ENCODE assay signal across 11 mouse cellular contexts in the genomic region with DNA sequence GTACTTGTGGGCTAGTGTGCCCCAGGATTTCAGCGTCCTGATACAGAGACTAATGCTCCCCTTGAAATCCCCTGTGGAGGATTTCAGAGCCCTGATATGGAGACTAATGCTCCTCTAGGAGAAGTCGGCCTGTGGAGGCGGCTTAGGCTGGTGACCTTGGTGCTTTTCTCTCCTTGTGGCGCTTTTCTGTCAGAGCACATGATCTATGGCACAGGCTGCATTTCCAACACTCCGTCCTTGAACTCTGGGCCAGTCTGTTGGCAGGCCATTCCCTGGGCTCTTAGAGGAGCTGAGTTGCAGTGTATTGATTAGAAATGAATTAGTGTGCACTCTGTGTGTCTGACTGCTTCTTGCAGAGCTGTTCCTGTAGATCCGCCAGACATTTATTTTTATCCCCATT. TPM values are rescaled to one million over a fixed set of nuclear protein-coding genes. Genes with fewer than 3 reads are reported as not detected.
DNase-seq lines count a peak whose midpoint lies in the region; ATAC-seq and TF ChIP-seq lines count a peak whose summit lies in the region.
"Had no signal": no experiment of that assay in that cellular context is flagged by ENCODE, and none has a peak within 500 bp of the region (broad histone marks: within the 10 kb centered on the region; RNA-seq: fewer than 3 reads in every experiment).

No protein-coding gene starts in this region.

- no peak overlapping the region for H3K4me3 ChIP-seq in liver, adult 2 months (ENCODE audit: insufficient read depth, low read depth, low read length)
- no peak overlapping the region for H3K4me3 ChIP-seq in liver, embryonic 11.5 days (ENCODE audit: low read depth, low read length)
- no peak overlapping the region for H3K4me3 ChIP-seq in heart, embryonic 13.5 days
- H3K4me3 ChIP-seq: forebrain, embryonic 15.5 days had no signal

- no peak overlapping the region for H3K9ac ChIP-seq in liver, adult 2 months (ENCODE audit: low read depth, low read length)
- no peak overlapping the region for H3K9ac ChIP-seq in liver, embryonic 11.5 days (ENCODE audit: low read depth, low read length)
- peak overlapping the region; percentile 55 for H3K9ac ChIP-seq in heart, embryonic 13.5 days
- H3K9ac ChIP-seq: forebrain, embryonic 15.5 days had no signal

- H3K27me3 ChIP-seq in liver, adult 2 months (ENCODE audit: control insufficient read depth, insufficient read depth, low read length): no peaks in the 10 kb centered on the region
- no peaks in the 10 kb centered on the region for H3K27me3 ChIP-seq in liver, embryonic 11.5 days (replicated peaks; ENCODE audit: control insufficient read depth, insufficient read depth, low read length)
- H3K27me3 ChIP-seq in heart, embryonic 13.5 days (replicated peaks): no peaks in the 10 kb centered on the region
- H3K27me3 ChIP-seq: forebrain, embryonic 15.5 days had no signal

- no peak for ATAC-seq in liver, embryonic 11.5 days (replicated peaks; ENCODE audit: low FRiP score)
- ATAC-seq in heart, embryonic 13.5 days (ENCODE audit: extremely low read depth, insufficient number of reproducible peaks, low FRiP score, low TSS enrichment): no peak
- ATAC-seq: forebrain, embryonic 15.5 days had no signal

- H3K79me2 ChIP-seq in liver, adult 2 months (ENCODE audit: control insufficient read depth, insufficient read depth, low read length): no peaks in the 10 kb centered on the region; the same call in 1 of the 2 replicates

- peak; percentile 91 for DNase-seq in liver, adult 2 months (ENCODE audit: extremely low read depth, low read depth, low spot score)
- DNase-seq in liver, embryonic 11.5 days (ENCODE audit: low spot score): no peak
- peak; percentile 83 to 86 for DNase-seq in adrenal gland, postnatal 36 days
- peak; percentile 20 for DNase-seq in retina, postnatal 1 day
- no peak for DNase-seq in lung, adult 18-20 months
- no peak for DNase-seq in spleen, postnatal 4 days (ENCODE audit: low spot score in 2 of 2)
- DNase-seq: spleen, adult 18-20 months; thymus, postnatal 4 days had no signal

- TF ChIP-seq POLR2A in liver, adult 2 months (IDR thresholded peaks at IDR 0.05; ENCODE audit: extremely low read depth, insufficient read depth, low read length): no peak

- H3K4me1 ChIP-seq in liver, adult 2 months (ENCODE audit: control insufficient read depth, insufficient read depth, low read length): peaks cover 2% of the 10 kb centered on the region
- H3K4me1 ChIP-seq in liver, embryonic 11.5 days (replicated peaks; ENCODE audit: control insufficient read depth, insufficient read depth, low read length): peaks cover 2% of the 10 kb centered on the region; the same call in 1 of the 2 replicates
- peaks cover 13% of the 10 kb centered on the region for H3K4me1 ChIP-seq in heart, embryonic 13.5 days
- H3K4me1 ChIP-seq: forebrain, embryonic 15.5 days had no signal

- no peaks in the 10 kb centered on the region for H3K9me3 ChIP-seq in liver, embryonic 11.5 days (ENCODE audit: control insufficient read depth, low read length)
- no peaks in the 10 kb centered on the region for H3K9me3 ChIP-seq in heart, embryonic 13.5 days
- H3K9me3 ChIP-seq: forebrain, embryonic 15.5 days; G1E had no signal

- no peak for TF ChIP-seq CTCF in liver, adult 2 months (IDR thresholded peaks at IDR 0.05; ENCODE audit: low read depth, low read length)

- peak overlapping the region; percentile 6 for H3K27ac ChIP-seq in liver, adult 2 months (replicated peaks; ENCODE audit: insufficient read depth, low read depth, low read length)
- H3K27ac ChIP-seq in liver, embryonic 11.5 days (ENCODE audit: low read depth, low read length): no peak overlapping the region
- peak overlapping the region; percentile 88 for H3K27ac ChIP-seq in heart, embryonic 13.5 days (replicated peaks)
- H3K27ac ChIP-seq: forebrain, embryonic 15.5 days had no signal

- H3K36me3 ChIP-seq in liver, adult 2 months (ENCODE audit: control insufficient read depth, insufficient read depth, low read length): no peaks in the 10 kb centered on the region
- H3K36me3 ChIP-seq in liver, embryonic 11.5 days (ENCODE audit: control insufficient read depth, insufficient read depth, low read length): no peaks in the 10 kb centered on the region
- H3K36me3 ChIP-seq in heart, embryonic 13.5 days: no peaks in the 10 kb centered on the region; the same call in 1 of the 2 replicates
- H3K36me3 ChIP-seq: forebrain, embryonic 15.5 days had no signal

- H3K4me2 ChIP-seq in liver, embryonic 11.5 days: no peak overlapping the region
- H3K4me2 ChIP-seq in heart, embryonic 13.5 days: peak overlapping the region; percentile 28; the same call in 1 of the 2 replicates
- H3K4me2 ChIP-seq: forebrain, embryonic 15.5 days had no signal

- WGBS in liver, adult 2 months: 16% methylated on average over 6 of the region's 6 CpGs
- WGBS in liver, embryonic 11.5 days: 70% methylated on average over 6 of the region's 6 CpGs
- WGBS in heart, embryonic 13.5 days: 37% methylated on average over 6 of the region's 6 CpGs

RNA-seq across cellular contexts. Expression of gene Kif3b, which starts 14.0 kb away (rescaled TPM):
- total RNA-seq in liver, adult 2 months (2014; rRNA removed): 5.4 and 5.6 TPM in 2 replicates
- 2.8 and 2.9 TPM in 2 replicates for polyA plus RNA-seq in liver, adult 2 months (2012; rRNA removed)
- 3.2 and 3.5 TPM in 2 replicates for polyA plus RNA-seq in liver, embryonic 11.5 days (2014; fragmentation: Nextera tagmentation; extraction: Ambion mirVana)
- 10 to 100 TPM; 27.7 to 31.1 TPM for total RNA-seq in adrenal gland, postnatal 36 days (2021)
- polyA plus RNA-seq in heart, embryonic 13.5 days (2015; fragmentation: Nextera tagmentation; extraction: Ambion mirVana): 4.0 and 4.8 TPM in 2 replicates

RNA-seq across cellular contexts. Expression of gene Asxl1, which starts 40.4 kb away (rescaled TPM):
- total RNA-seq in liver, adult 2 months (2014; rRNA removed): 6.2 and 8.9 TPM in 2 replicates
- 3.3 and 4.7 TPM in 2 replicates for polyA plus RNA-seq in liver, adult 2 months (2012; rRNA removed)
- polyA plus RNA-seq in liver, embryonic 11.5 days (2014; fragmentation: Nextera tagmentation; extraction: Ambion mirVana): 13.6 and 15.1 TPM in 2 replicates
- total RNA-seq in adrenal gland, postnatal 36 days (2021): 10 to 100 TPM; 22.7 to 31.8 TPM
- 6.4 and 6.8 TPM in 2 replicates for polyA plus RNA-seq in heart, embryonic 13.5 days (2015; fragmentation: Nextera tagmentation; extraction: Ambion mirVana)

Comparison
In these comparisons a context has a peak if more than half of its experiments do, and no peak if none do; other contexts are left out.
1. DNase-seq: peak in liver, adult 2 months (single experiment), adrenal gland, postnatal 36 days (2 of 2) and retina, postnatal 1 day (single experiment); none in liver, embryonic 11.5 days (single experiment), lung, adult 18-20 months (0 of 2) and spleen, postnatal 4 days (0 of 2).